Mouse (Mus musculus) stomach, embryonic 16.5 days (tissue): ENCODE measurements at regions not wholly inside any gene's neighbourhood (a gene's known extent, or its start where the extent isn't known, plus 50 kb on each side); places are given as distances from the start of the nearest gene placed in this dataset.

Source experiments
- ATAC-seq: fragments of 200-750 bp; cut with Nextera tagmentation; 2 replicates; pipeline ENCODE4 v1.8.0; 2017; ENCODE audit warnings: moderate number of reproducible peaks, moderate TSS enrichment; ENCODE audit not compliant: insufficient read depth, low FRiP score
- H3K27ac ChIP-seq: fragments of 300-500 bp; sonication (generic); 2 replicates; pipeline ENCODE4 v1.5.1; 2014; ENCODE audit warnings: low read length
- H3K27me3 ChIP-seq: fragments of 300-500 bp; sonication (generic); 2 replicates; pipeline ENCODE4 v1.6.1; 2014; ENCODE audit warnings: low read length, control low read depth, mixed read lengths; ENCODE audit not compliant: control insufficient read depth, insufficient read depth
- H3K36me3 ChIP-seq: fragments of 300-500 bp; sonication (generic); 2 replicates; pipeline ENCODE4 v1.6.1; 2014; ENCODE audit warnings: low read length; ENCODE audit not compliant: control insufficient read depth, insufficient read depth
- H3K4me1 ChIP-seq: fragments of 300-500 bp; sonication (generic); 2 replicates; pipeline ENCODE4 v1.6.1; 2014; ENCODE audit warnings: low read length, control low read depth, mixed read lengths; ENCODE audit not compliant: control insufficient read depth, insufficient read depth
- H3K4me2 ChIP-seq: fragments of 300-500 bp; sonication (generic); 2 replicates; pipeline ENCODE4 v1.6.1; 2014; ENCODE audit warnings: low read depth, low read length, mixed read lengths
- H3K4me3 ChIP-seq: fragments of 300-500 bp; sonication (generic); replicated peaks from 2 replicates; pipeline ENCODE4 v1.5.1; 2014; ENCODE audit warnings: mild to moderate bottlenecking, low read length
- H3K9ac ChIP-seq: fragments of 300-500 bp; sonication (generic); 2 replicates; pipeline ENCODE4 v1.6.1; 2014; ENCODE audit warnings: low read length
- H3K9me3 ChIP-seq: fragments of 300-500 bp; sonication (generic); replicated peaks from 2 replicates; pipeline ENCODE4 v1.6.1; 2016; ENCODE audit warnings: low read length, control low read depth; ENCODE audit not compliant: control insufficient read depth
- WGBS: fragments of 180-500 bp; shearing (Covaris S2); extraction: QIAGEN DNeasy Blood & Tissue Kit; methylation state at CpG from one replicate; pipeline ENCODE4 v1.1.7; 2014; 5-methylcytosine and 5-hydroxymethylcytosine counted together

- Histone ChIP-seq H3K27me3 (no peaks in the 10 kb centered on the region), H3K9ac (no peak overlapping the region), H3K27ac (no peak overlapping the region), H3K4me2 (no peak overlapping the region), H3K4me1 (no peaks in the 10 kb centered on the region), H3K4me3 (no peak overlapping the region), H3K9me3 (no peaks in the 10 kb centered on the region), H3K36me3 (no peaks in the 10 kb centered on the region)
- ATAC-seq, result no peak
- WGBS, result 60% methylated on average over 7 of the region's 7 CpGs
Observed at GRCm38 (mm10) chr2:157633286-157633685, 62.2 kb upstream of the Blcap start.

GRCm38 (mm10) chr2:157635670-157636069, 64.6 kb upstream of the Blcap start:
- Histone ChIP-seq H3K27ac (no peak overlapping the region), H3K27me3 (no peaks in the 10 kb centered on the region), H3K4me3 (no peak overlapping the region), H3K4me2 (no peak overlapping the region), H3K4me1 (no peaks in the 10 kb centered on the region), H3K36me3 (no peaks in the 10 kb centered on the region), H3K9ac (no peak overlapping the region), H3K9me3 (no peaks in the 10 kb centered on the region)
- WGBS, result 8% methylated on average over 14 of the region's 14 CpGs
- ATAC-seq, result no peak

DNA sequence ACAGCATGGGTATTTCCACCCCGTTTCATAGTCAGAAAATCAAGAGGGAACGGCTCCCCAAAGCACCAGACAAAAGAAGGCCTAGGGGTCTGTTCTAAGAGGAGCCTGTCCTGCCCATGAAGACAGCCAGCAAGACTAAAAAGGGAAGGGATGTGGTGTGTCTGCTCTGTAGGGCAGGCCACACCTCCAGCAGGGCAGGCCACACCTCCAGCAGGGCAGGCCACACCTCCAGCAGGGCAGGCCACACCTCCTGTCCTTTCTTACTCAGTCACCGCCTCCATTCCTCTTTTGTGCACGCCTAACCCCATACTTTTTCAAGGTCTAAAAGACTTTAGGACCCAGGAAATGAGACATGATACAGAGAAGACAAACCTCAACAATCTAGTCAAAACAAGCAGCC, 69.8 kb upstream of the Blcap start:
- Histone ChIP-seq H3K9me3 (no peaks in the 10 kb centered on the region), H3K9ac (no peak overlapping the region), H3K4me2 (no peak overlapping the region), H3K27ac (no peak overlapping the region), H3K36me3 (no peaks in the 10 kb centered on the region), H3K4me3 (no peak overlapping the region), H3K4me1 (no peaks in the 10 kb centered on the region), H3K27me3 (no peaks in the 10 kb centered on the region)
- WGBS, result 37% methylated on average over 4 of the region's 4 CpGs
- ATAC-seq, result no peak

DNA sequence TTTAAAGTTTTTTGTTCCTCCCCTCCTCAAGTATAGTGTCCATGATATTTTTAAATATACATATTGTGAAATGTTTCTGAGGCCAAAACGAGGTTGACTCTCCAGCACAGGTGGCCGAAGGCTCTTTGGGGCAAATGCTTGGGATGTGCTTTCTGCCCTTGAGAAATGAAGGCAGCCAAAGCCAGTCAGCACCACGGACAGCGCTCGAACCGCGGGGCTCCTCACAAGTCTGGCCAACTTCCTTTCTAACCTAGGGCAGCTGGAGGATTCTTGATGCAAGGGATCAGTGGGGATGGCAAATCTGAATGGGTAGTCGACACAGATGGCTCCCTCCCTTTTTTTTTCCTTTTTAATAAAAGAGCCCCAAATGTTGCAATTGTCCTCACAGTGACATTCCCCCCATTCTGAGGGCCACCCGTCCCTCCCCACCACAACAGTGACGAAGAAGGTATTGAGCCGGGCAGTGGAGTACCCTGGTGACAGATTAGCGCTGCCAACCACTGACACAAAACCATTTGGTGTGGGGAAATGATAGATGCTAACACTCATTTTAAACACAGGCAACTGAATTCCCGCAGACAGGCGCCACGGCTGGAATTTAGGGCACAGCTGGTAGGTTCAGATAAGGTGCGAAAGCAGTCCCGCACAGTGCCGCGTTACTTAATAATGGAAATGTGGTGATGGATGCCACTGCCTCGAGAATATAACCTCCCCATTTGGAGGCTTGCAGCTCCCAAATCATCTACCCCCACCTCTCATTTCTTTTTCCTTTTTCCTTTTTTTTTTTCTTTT, 73.4 kb upstream of the Ctnnbl1 start:
- H3K27ac ChIP-seq, result no peak overlapping the region
- no peak overlapping the region for H3K4me2 ChIP-seq
- H3K9me3 ChIP-seq, result no peaks in the 10 kb centered on the region
- no peaks in the 10 kb centered on the region for H3K27me3 ChIP-seq
- WGBS, result 22% methylated on average over 20 of the region's 20 CpGs
- H3K4me3 ChIP-seq, result no peak overlapping the region
- H3K4me1 ChIP-seq, result no peaks in the 10 kb centered on the region
- no peaks in the 10 kb centered on the region for H3K36me3 ChIP-seq
- no peak overlapping the region for H3K9ac ChIP-seq
- no peak for ATAC-seq

- Histone ChIP-seq H3K27me3 (no peaks in the 10 kb centered on the region), H3K27ac (no peak overlapping the region), H3K4me3 (no peak overlapping the region), H3K4me2 (no peak overlapping the region), H3K36me3 (no peaks in the 10 kb centered on the region), H3K4me1 (no peaks in the 10 kb centered on the region), H3K9ac (no peak overlapping the region), H3K9me3 (no peaks in the 10 kb centered on the region)
- WGBS, result 45% methylated on average over 6 of the region's 6 CpGs
- ATAC-seq, result no peak
Observed at GRCm38 (mm10) chr2:157664481-157664880, 72.7 kb upstream of the Ctnnbl1 start.

DNA sequence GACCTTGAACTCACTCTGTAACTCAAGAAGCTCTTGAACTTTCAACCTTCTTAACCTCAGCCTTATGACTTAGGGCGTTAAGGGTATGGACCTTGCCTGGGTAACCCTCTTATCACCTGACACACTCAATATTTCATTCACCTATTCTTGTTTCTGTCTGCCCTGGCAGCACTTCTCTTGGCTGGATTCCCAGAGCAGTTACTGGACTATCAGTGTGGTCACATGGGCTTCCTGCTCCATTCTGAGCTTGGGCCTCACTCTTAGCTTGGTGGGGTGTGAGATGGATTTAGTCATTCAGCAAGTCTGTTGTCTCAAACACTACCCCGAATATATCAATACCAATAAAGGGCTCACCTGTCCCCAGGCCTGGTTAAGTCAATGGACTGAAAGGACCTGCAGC, 67.0 kb upstream of the Ctnnbl1 start:
- 62% methylated on average over 2 of the region's 2 CpGs for WGBS
- Histone ChIP-seq H3K36me3 (no peaks in the 10 kb centered on the region), H3K4me3 (no peak overlapping the region), H3K9ac (no peak overlapping the region), H3K4me1 (no peaks in the 10 kb centered on the region), H3K27ac (no peak overlapping the region), H3K9me3 (no peaks in the 10 kb centered on the region), H3K4me2 (no peak overlapping the region), H3K27me3 (no peaks in the 10 kb centered on the region)
- ATAC-seq, result no peak

DNA sequence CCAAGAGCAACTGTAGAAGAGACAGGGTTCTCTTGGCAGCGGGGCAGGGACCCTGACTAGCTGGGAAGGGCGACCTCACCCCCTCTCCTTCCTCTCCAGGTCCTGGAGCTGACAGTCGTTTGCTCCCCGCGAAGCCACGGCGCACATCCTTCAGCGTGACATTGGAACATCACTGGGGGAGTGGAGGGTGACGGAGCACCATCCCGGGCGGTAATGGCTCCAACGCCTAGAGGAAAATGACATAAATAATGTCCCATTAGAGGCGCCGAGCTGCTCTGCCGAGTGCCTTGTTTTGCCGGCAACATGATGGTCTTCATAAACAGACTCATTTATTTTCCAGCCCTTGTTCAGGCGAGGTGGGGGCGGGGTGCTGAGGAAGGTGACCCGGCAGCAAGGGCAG, 62.3 kb upstream of the Ctnnbl1 start:
- Histone ChIP-seq H3K36me3 (no peaks in the 10 kb centered on the region), H3K9me3 (no peaks in the 10 kb centered on the region), H3K4me2 (no peak overlapping the region), H3K27ac (no peak overlapping the region), H3K9ac (no peak overlapping the region), H3K27me3 (no peaks in the 10 kb centered on the region), H3K4me3 (no peak overlapping the region), H3K4me1 (no peaks in the 10 kb centered on the region)
- WGBS, result 32% methylated on average over 19 of the region's 19 CpGs
- no peak for ATAC-seq

- no peaks in the 10 kb centered on the region for H3K27me3 ChIP-seq
- H3K4me3 ChIP-seq, result no peak overlapping the region
- WGBS, result 34% methylated on average over 10 of the region's 10 CpGs
- ATAC-seq, result peak; percentile 37; the same call in 1 of the 2 replicates
- no peaks in the 10 kb centered on the region for H3K4me1 ChIP-seq
- no peak overlapping the region for H3K27ac ChIP-seq
- H3K4me2 ChIP-seq, result no peak overlapping the region
- H3K9me3 ChIP-seq, result no peaks in the 10 kb centered on the region
- H3K36me3 ChIP-seq, result no peaks in the 10 kb centered on the region
- H3K9ac ChIP-seq, result no peak overlapping the region
Observed at GRCm38 (mm10) chr2:157676396-157677176, 60.6 kb upstream of the Ctnnbl1 start.

DNA sequence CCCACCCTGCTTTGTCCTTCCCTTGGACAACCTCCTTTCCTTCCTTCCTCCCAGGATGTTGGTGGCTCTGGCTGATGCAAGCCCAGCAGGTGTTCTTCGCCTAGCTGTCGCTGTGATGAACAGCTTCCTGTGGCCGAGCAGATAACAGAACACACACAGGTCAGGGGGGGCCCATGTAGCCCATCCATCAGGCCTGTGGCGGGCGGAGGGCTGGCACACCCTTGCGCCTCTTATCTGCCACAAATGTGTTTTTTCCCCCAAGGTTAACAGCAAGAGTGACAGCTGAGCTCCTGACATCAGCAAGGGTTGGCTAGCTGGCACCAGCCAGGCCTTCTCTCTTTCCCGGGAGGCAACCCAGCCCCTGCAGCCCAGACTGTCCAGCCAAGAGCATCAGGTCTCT, 59.9 kb upstream of the Ctnnbl1 start:
- Histone ChIP-seq H3K4me2 (no peak overlapping the region), H3K27me3 (no peaks in the 10 kb centered on the region), H3K9me3 (no peaks in the 10 kb centered on the region), H3K27ac (no peak overlapping the region), H3K9ac (no peak overlapping the region), H3K4me1 (no peaks in the 10 kb centered on the region), H3K4me3 (no peak overlapping the region), H3K36me3 (no peaks in the 10 kb centered on the region)
- WGBS, result 13% methylated on average over 7 of the region's 7 CpGs
- ATAC-seq, result no peak
